Mouse (Mus musculus): ENCODE measurements at regions not wholly inside any gene's neighbourhood (a gene's known extent, or its start where the extent isn't known, plus 50 kb on each side); places are given as distances from the start of the nearest gene placed in this dataset.

GRCm38 (mm10) chr16:25585070-25585454, 98.5 kb upstream of the Trp63 start:
- ATAC-seq, result no peak

GRCm38 (mm10) chr16:25585953-25586352, 97.6 kb upstream of the Trp63 start:
- ATAC-seq, result no peak

- ATAC-seq, result peak; percentile 60
Measured at GRCm38 (mm10) chr16:25587879-25588347, 95.7 kb upstream of the Trp63 start.

- ATAC-seq, result no peak
Measured at GRCm38 (mm10) chr16:25597435-25597834, 86.1 kb upstream of the Trp63 start.

DNA sequence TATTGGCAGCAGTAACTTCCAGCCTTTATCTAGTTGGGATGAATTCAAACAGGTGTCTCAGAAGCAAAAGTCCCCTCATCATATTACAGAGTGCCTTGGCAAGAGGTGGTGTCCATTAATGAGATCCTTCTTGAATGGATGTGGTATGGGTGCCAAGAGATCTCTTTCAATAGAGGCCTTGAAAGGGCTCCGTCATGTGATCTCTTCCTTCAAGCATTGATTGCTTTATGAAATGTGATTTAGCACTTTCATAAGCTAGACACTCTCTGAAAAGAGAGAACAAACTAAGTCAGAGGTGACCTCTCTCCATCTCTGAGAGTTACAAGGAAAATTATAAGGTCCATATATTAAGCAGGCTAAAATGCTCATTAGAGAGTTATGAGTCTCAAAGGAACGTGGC, 80.4 kb upstream of the Trp63 start:
- ATAC-seq, result no peak

- no peak for ATAC-seq
Measured at GRCm38 (mm10) chr16:25615229-25615628, 68.3 kb upstream of the Trp63 start.

DNA sequence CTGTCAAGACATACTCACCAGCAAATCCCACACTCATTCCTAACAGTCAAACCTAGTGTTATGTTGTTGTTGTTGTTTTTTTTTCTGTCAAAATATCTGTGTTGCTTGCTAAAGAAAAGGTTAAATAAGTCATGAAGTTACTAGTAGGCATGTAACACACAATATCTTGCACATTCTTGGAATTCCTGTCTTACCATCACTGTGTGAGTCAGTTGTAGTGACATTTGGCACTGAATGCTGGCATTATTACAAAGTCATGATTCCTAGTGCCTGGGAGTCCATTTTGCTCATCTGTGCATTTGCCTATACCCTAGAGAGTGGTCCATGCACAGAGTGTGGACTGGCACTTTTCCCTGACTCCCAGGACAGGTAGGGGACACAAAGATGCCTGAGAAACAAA, 67.9 kb upstream of the Trp63 start:
- no peak for ATAC-seq

DNA sequence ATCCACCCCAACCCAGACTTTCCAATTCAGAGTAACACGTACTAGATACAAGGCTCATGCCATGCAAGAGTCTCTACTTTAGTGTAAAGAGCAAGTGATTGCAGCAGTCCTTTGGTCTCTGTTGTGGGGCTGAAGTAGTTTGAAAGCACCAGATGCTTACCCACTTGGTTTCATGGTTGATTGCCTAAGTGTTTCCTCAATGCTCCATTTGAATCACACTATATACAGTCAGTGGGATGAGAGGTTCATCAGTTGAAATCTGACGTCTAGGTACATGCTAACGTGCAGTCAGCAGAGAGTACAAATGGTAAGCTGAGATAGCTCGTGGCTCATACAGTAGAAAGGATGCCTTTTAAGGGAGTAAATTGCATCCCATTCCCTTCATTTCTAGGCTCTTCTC, 64.7 kb upstream of the Trp63 start:
- no peak for ATAC-seq

DNA sequence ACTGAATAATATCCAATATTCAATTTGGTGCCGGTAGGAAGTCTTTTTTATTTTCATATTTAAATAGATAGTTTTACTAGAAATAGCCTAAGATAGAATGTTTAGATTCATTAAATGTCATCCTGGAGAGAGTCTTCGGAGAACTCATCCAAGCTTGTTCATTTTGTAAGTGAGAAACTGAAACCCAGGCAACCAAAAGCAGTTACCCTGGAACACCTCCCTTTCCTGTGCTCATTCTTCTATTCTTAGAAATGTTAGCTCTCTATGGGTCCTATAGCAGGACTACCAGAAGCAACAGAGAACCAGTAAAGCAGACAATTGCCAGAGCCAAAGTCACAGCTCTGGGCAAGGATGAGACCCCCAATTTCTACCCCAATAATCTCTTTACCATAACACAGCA, 60.9 kb upstream of the Trp63 start:
- no peak for ATAC-seq

GRCm38 (mm10) chr16:25623986-25624623, 59.5 kb upstream of the Trp63 start:
- no peak for ATAC-seq

- ATAC-seq, result no peak
Measured at GRCm38 (mm10) chr16:25629750-25630149, 53.8 kb upstream of the Trp63 start.

DNA sequence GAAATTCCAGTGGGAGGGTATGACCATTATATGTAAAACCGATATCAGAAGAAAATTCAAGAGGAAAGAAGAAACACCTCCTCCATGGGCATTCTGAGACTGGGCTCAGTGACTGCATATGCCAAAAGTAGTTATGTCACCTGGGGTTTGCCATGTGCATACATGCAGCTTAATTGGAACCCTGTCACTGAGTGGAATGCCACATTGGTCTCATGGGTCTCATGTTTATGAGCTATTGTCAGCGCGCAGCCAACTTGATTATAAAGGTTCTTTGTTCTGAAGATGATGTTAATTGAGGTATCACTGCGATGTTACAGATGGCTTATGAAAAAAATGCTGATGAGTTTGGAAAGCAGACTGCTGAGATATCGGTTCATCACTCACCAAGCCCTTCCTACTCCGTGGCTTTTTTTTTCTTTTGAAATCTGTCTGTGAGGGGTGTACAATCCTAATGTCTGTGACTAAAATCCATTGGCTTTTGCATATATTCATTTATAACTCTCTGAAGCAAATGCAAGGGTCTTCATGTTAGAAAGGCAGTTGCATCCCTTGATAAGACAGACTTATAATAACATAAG, 52.3 kb upstream of the Trp63 start:
- ATAC-seq, result no peak

Measured in inflammation-experienced regulatory T-cells, adult 6 months (primary cell).